Mouse (Mus musculus) limb, embryonic 14.5 days (tissue): ENCODE measurements around the gene Rhof. TPM values are rescaled to one million over a fixed set of nuclear protein-coding genes. Genes with fewer than 3 reads are reported as not detected.
A peak's percentile ranks its signal among the peaks of the same experiment; 100 is the strongest.

ENCODE experiments used
- ATAC-seq: fragments of 200-750 bp; cut with Nextera tagmentation; 2 replicates; pipeline ENCODE4 v1.8.0; 2017; ENCODE audit warnings: low read depth, moderate number of reproducible peaks, moderate TSS enrichment; ENCODE audit not compliant: low FRiP score
- DNase-seq: peaks from one replicate; pipeline ENCODE4 v3.0.0-alpha.2; 2015; ENCODE audit warnings: low spot score
- H3K27ac ChIP-seq: fragments of 300-500 bp; sonication (generic); replicated peaks from 2 replicates; pipeline ENCODE4 v1.5.1; 2014; ENCODE audit warnings: low read depth, mild to moderate bottlenecking, low read length, moderate library complexity, mixed read lengths
- H3K27me3 ChIP-seq: fragments of 300-500 bp; sonication (generic); 2 replicates; pipeline ENCODE4 v1.6.1; 2014; ENCODE audit warnings: low read length, mixed read lengths; ENCODE audit not compliant: control insufficient read depth, insufficient read depth
- H3K36me3 ChIP-seq: fragments of 300-500 bp; sonication (generic); 2 replicates; pipeline ENCODE4 v1.6.1; 2014; ENCODE audit warnings: mild to moderate bottlenecking, low read length, moderate library complexity, mixed read lengths; ENCODE audit not compliant: control insufficient read depth, insufficient read depth
- H3K4me1 ChIP-seq: fragments of 300-500 bp; sonication (generic); 2 replicates; pipeline ENCODE4 v1.6.1; 2014; ENCODE audit warnings: antibody characterized with exemption, low read length, mixed read lengths; ENCODE audit not compliant: control insufficient read depth, insufficient read depth
- H3K4me2 ChIP-seq: fragments of 300-500 bp; sonication (generic); replicated peaks from 2 replicates; pipeline ENCODE4 v1.6.1; 2014; ENCODE audit warnings: low read depth, mild to moderate bottlenecking, low read length, moderate library complexity; ENCODE audit not compliant: severe bottlenecking
- H3K4me3 ChIP-seq: fragments of 300-500 bp; sonication (generic); replicated peaks from 2 replicates; pipeline ENCODE4 v1.5.1; 2014; ENCODE audit warnings: low read length
- H3K9ac ChIP-seq: fragments of 300-500 bp; sonication (generic); 2 replicates; pipeline ENCODE4 v1.6.1; 2014; ENCODE audit warnings: mild to moderate bottlenecking, low read depth, low read length, moderate library complexity; ENCODE audit not compliant: severe bottlenecking
- H3K9me3 ChIP-seq: fragments of 300-500 bp; sonication (generic); 2 replicates; pipeline ENCODE4 v1.6.1; 2016; ENCODE audit warnings: low read length; ENCODE audit not compliant: control insufficient read depth
- POLR2A ChIP-seq: fragments of 200-500 bp; IDR thresholded peaks from 2 replicates; pipeline ENCODE4 v1.8.0; 2012; ENCODE audit warnings: inconsistent platforms, mild to moderate bottlenecking, moderate library complexity, borderline replicate concordance; ENCODE audit not compliant: insufficient read depth, insufficient read length; ENCODE audit errors: extremely low read depth
- WGBS: fragments of 180-500 bp; shearing (Covaris S2); extraction: QIAGEN DNeasy Blood & Tissue Kit; methylation state at CpG from one replicate; pipeline ENCODE4 v1.1.7; 2014; 5-methylcytosine and 5-hydroxymethylcytosine counted together
- polyA plus RNA-seq, 2 experiments: library from polyadenylated mRNA; depleted of rRNA in 1 of 2; stranded (reverse) in 1 of 2; unstranded in 1 of 2; fragments of >200 nt; fragmentation: Nextera tagmentation in 1 of 2; extraction: Ambion mirVana in 1 of 2; gene quantifications; 2 replicates each; pipeline versions ENCODE4 v1.2.1 to v1.2.3; 2012 to 2014

Gene Rhof
- polyA plus RNA-seq, 2 experiments = 3.9 to 5.8 TPM

GRCm38 (mm10) chr5:123133083-123133783, 741 bp upstream of the Rhof start:
- no peaks in the 10 kb centered on the region for H3K27me3 ChIP-seq

GRCm38 (mm10) chr5:123130814-123131148, 1.7 kb downstream of the Rhof start:
- no peak for ATAC-seq
- WGBS = 85% methylated on average over 5 of the region's 5 CpGs
- Histone ChIP-seq H3K4me2 (no peak overlapping the region), H3K4me3 (no peak overlapping the region), H3K9ac (no peak overlapping the region), H3K36me3 (peaks cover 48% of the 10 kb centered on the region), H3K27me3 (no peaks in the 10 kb centered on the region), H3K4me1 (peaks cover 42% of the 10 kb centered on the region), H3K27ac (no peak overlapping the region), H3K9me3 (no peaks in the 10 kb centered on the region)
- no peak for DNase-seq
- TF ChIP-seq POLR2A = no peak

More at GRCm38 (mm10) chr5:123133083-123133783, 741 bp upstream of the Rhof start:
- Histone ChIP-seq H3K4me2 (peak overlapping the region; percentile 100), H3K9ac (no peak overlapping the region), H3K27ac (peak overlapping the region; percentile 100), H3K9me3 (no peaks in the 10 kb centered on the region), H3K36me3 (peaks cover 47% of the 10 kb centered on the region), H3K4me1 (peaks cover 66% of the 10 kb centered on the region), H3K4me3 (peak overlapping the region; percentile 93; the same call in 1 of the 2 replicates)
- TF ChIP-seq POLR2A = no peak
- DNase-seq (peak; percentile 80), ATAC-seq (peak; percentile 16; the same call in 1 of the 2 replicates)
- 22% methylated on average over 18 of the region's 18 CpGs for WGBS

GRCm38 (mm10) chr5:123130030-123130813, 2.3 kb downstream of the Rhof start:
- H3K27ac ChIP-seq = no peak overlapping the region
- 85% methylated on average over 9 of the region's 9 CpGs for WGBS
- H3K4me3 ChIP-seq = no peak overlapping the region
- no peaks in the 10 kb centered on the region for H3K9me3 ChIP-seq
- H3K9ac ChIP-seq = no peak overlapping the region
- no peak for TF ChIP-seq POLR2A
- peaks cover 51% of the 10 kb centered on the region for H3K36me3 ChIP-seq
- DNase-seq (no peak), ATAC-seq (no peak)
- H3K4me2 ChIP-seq = no peak overlapping the region
- H3K27me3 ChIP-seq = no peaks in the 10 kb centered on the region
- H3K4me1 ChIP-seq = peaks cover 37% of the 10 kb centered on the region

- no peak for TF ChIP-seq POLR2A
- 86% methylated on average over 10 of the region's 10 CpGs for WGBS
- Histone ChIP-seq H3K9me3 (no peaks in the 10 kb centered on the region), H3K9ac (no peak overlapping the region), H3K4me1 (peaks cover 27% of the 10 kb centered on the region), H3K4me2 (no peak overlapping the region), H3K27me3 (no peaks in the 10 kb centered on the region), H3K36me3 (peaks cover 46% of the 10 kb centered on the region), H3K4me3 (no peak overlapping the region), H3K27ac (no peak overlapping the region)
- ATAC-seq (no peak), DNase-seq (no peak)
These were observed 3.2 kb downstream of the Rhof start for GRCm38 (mm10) chr5:123129170-123129757.

- 68% methylated on average over 10 of the region's 10 CpGs for WGBS
- Histone ChIP-seq H3K36me3 (peaks cover 40% of the 10 kb centered on the region), H3K4me1 (peaks cover 22% of the 10 kb centered on the region), H3K27ac (no peak overlapping the region), H3K4me3 (no peak overlapping the region), H3K9ac (no peak overlapping the region), H3K27me3 (no peaks in the 10 kb centered on the region), H3K9me3 (no peaks in the 10 kb centered on the region), H3K4me2 (no peak overlapping the region)
- no peak for TF ChIP-seq POLR2A
- ATAC-seq (no peak), DNase-seq (no peak)
These were observed 3.9 kb downstream of the Rhof start for GRCm38 (mm10) chr5:123128426-123129169.
